ENCODE assay signal across 13 mouse cellular contexts in the genomic region with DNA sequence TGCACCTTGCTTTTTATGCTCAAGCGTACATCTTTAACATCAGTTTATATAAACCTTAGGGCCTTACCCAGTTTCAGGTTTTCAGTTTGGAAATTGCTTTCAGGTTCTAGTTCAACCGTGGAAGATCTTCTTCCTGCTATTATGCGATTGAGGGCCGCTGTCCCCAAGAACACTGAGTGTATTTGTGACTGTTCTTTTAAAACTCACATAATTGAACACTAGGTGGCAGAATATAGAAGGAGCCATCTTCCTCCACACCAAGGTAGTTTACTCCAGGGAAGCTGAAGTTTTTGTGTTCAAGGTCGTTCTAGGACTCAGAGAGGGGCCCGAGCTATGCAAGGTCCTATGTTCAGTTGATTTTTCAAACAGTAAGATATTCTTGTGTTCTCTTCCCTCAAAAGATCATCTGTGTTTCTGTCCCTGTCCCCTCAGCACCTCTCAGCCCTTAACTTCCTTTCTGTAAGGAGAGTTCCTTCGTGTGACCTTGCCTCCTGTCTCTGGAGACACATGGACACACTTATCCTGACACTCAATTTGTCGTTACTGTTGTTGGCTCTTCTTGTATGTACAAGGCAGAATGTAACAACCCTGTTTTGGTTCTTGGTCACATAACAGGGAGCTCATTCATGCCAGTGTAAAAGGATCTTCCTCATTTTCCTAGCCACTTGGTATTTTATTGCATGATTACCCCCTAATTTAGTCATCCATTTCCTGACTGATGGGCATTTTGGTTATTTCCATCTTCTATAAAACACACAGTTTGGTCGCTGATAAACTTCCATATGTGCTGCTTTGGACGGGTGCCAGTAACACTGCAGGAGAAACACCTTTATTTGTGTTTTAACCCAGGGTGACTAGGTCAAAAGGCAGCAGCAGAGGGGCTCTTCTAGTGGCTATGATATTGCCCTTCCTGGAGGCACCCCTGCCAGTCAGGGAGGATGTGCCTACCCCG. TPM values are rescaled to one million over a fixed set of nuclear protein-coding genes. Genes with fewer than 3 reads are reported as not detected.
DNase-seq lines count a peak whose midpoint lies in the region; ATAC-seq and TF ChIP-seq lines count a peak whose summit lies in the region.
"Had no signal": no experiment of that assay in that cellular context is flagged by ENCODE, and none has a peak within 500 bp of the region (broad histone marks: within the 10 kb centered on the region; RNA-seq: fewer than 3 reads in every experiment).

No protein-coding gene starts in this region.

- no peak for TF ChIP-seq CTCF in spleen, adult 2 months (IDR thresholded peaks at IDR 0.05; ENCODE audit: extremely low read depth, insufficient read depth, insufficient read length, insufficient replicate concordance)
- TF ChIP-seq CTCF in stomach, postnatal 0 days (IDR thresholded peaks at IDR 0.05; ENCODE audit: low read depth): peak; percentile 71

- H3K9me3 ChIP-seq in hindbrain, embryonic 14.5 days (ENCODE audit: control insufficient read depth, low read length): no peaks in the 10 kb centered on the region
- no peaks in the 10 kb centered on the region for H3K9me3 ChIP-seq in hindbrain, embryonic 12.5 days (replicated peaks)
- H3K9me3 ChIP-seq in stomach, postnatal 0 days (ENCODE audit: control insufficient read depth, low read length): no peaks in the 10 kb centered on the region
- H3K9me3 ChIP-seq in hindbrain, embryonic 13.5 days: no peaks in the 10 kb centered on the region
- H3K9me3 ChIP-seq: heart, embryonic 15.5 days had no signal

- H3K4me2 ChIP-seq in hindbrain, embryonic 14.5 days (replicated peaks): no peak overlapping the region
- H3K4me2 ChIP-seq in hindbrain, embryonic 12.5 days (replicated peaks): no peak overlapping the region
- H3K4me2 ChIP-seq in stomach, postnatal 0 days (replicated peaks; ENCODE audit: low read depth): no peak overlapping the region
- no peak overlapping the region for H3K4me2 ChIP-seq in hindbrain, embryonic 13.5 days
- H3K4me2 ChIP-seq: heart, embryonic 15.5 days had no signal

- no peak for TF ChIP-seq POLR2A in spleen, adult 2 months (IDR thresholded peaks at IDR 0.05; ENCODE audit: low read depth, low read length)

- H3K4me1 ChIP-seq in hindbrain, embryonic 14.5 days (replicated peaks; ENCODE audit: control insufficient read depth, insufficient read depth, low read length): no peaks in the 10 kb centered on the region
- no peaks in the 10 kb centered on the region for H3K4me1 ChIP-seq in hindbrain, embryonic 12.5 days
- peaks cover 34% of the 10 kb centered on the region; the same call in 1 of the 2 replicates for H3K4me1 ChIP-seq in spleen, adult 2 months (ENCODE audit: control insufficient read depth, insufficient read depth, insufficient read length)
- H3K4me1 ChIP-seq in stomach, postnatal 0 days (replicated peaks; ENCODE audit: control insufficient read depth, insufficient read depth): no peaks in the 10 kb centered on the region
- H3K4me1 ChIP-seq in hindbrain, embryonic 13.5 days (replicated peaks): no peaks in the 10 kb centered on the region

- no peak overlapping the region for H3K4me3 ChIP-seq in hindbrain, embryonic 14.5 days (replicated peaks; ENCODE audit: low read length)
- no peak overlapping the region for H3K4me3 ChIP-seq in hindbrain, embryonic 12.5 days
- H3K4me3 ChIP-seq in spleen, adult 2 months (ENCODE audit: extremely low read depth, insufficient read depth, insufficient read length): no peak overlapping the region
- no peak overlapping the region for H3K4me3 ChIP-seq in stomach, postnatal 0 days (ENCODE audit: low read depth, low read length)
- no peak overlapping the region for H3K4me3 ChIP-seq in hindbrain, embryonic 13.5 days
- H3K4me3 ChIP-seq: erythroblast, embryonic 14.5 days; heart, embryonic 15.5 days; myocyte had no signal

- H3K27ac ChIP-seq in hindbrain, embryonic 14.5 days: peak overlapping the region; percentile 17; the same call in 1 of the 2 replicates
- H3K27ac ChIP-seq in hindbrain, embryonic 12.5 days: no peak overlapping the region
- peak overlapping the region; percentile 34 for H3K27ac ChIP-seq in spleen, adult 2 months (ENCODE audit: insufficient read depth, low read length)
- H3K27ac ChIP-seq in stomach, postnatal 0 days (replicated peaks): no peak overlapping the region
- H3K27ac ChIP-seq in hindbrain, embryonic 13.5 days: no peak overlapping the region
- H3K27ac ChIP-seq: heart, embryonic 15.5 days had no signal

- 70% methylated on average over 11 of the region's 11 CpGs for WGBS in hindbrain, embryonic 14.5 days
- WGBS in hindbrain, embryonic 12.5 days: 68% methylated on average over 11 of the region's 11 CpGs
- whole genome bisulfite sequencing in spleen, adult 2 months: 49% methylated on average over 11 of the region's 11 CpGs
- WGBS in stomach, postnatal 0 days: 47% methylated on average over 11 of the region's 11 CpGs
- 67% methylated on average over 11 of the region's 11 CpGs for WGBS in hindbrain, embryonic 13.5 days

- no peak for TF ChIP-seq EP300 in stomach, postnatal 0 days (optimal IDR thresholded peaks at IDR 0.05)

- H3K27me3 ChIP-seq in hindbrain, embryonic 14.5 days (ENCODE audit: control insufficient read depth, insufficient read depth, low read length): no peaks in the 10 kb centered on the region
- no peaks in the 10 kb centered on the region for H3K27me3 ChIP-seq in hindbrain, embryonic 12.5 days
- no peaks in the 10 kb centered on the region for H3K27me3 ChIP-seq in spleen, adult 2 months (ENCODE audit: control insufficient read depth, insufficient read depth, low read length)
- H3K27me3 ChIP-seq in stomach, postnatal 0 days (ENCODE audit: control insufficient read depth, insufficient read depth, low read length): no peaks in the 10 kb centered on the region
- H3K27me3 ChIP-seq in hindbrain, embryonic 13.5 days: no peaks in the 10 kb centered on the region

- ATAC-seq in hindbrain, embryonic 14.5 days (ENCODE audit: low FRiP score): no peak
- ATAC-seq in hindbrain, embryonic 12.5 days (ENCODE audit: low FRiP score): no peak
- peak; percentile 21 for ATAC-seq in inflammation-experienced regulatory T-cells, adult 6 months
- ATAC-seq in stomach, postnatal 0 days (ENCODE audit: low FRiP score, low TSS enrichment): no peak
- no peak for ATAC-seq in hindbrain, embryonic 13.5 days (ENCODE audit: low FRiP score)

- DNase-seq in hindbrain, embryonic 14.5 days (ENCODE audit: low spot score): no peak
- no peak for DNase-seq in spleen, adult 2 months (ENCODE audit: low read depth in 1 of 2, low spot score in 2 of 2)
- no peak for DNase-seq in spleen, adult 18-20 months
- no peak for DNase-seq in stomach, postnatal 0 days (ENCODE audit: low spot score)
- no peak for DNase-seq in cerebellum, postnatal 25 days
- DNase-seq: adrenal gland, postnatal 10 days; cerebellum, adult 9-11 months had no signal

- no peak overlapping the region for H3K9ac ChIP-seq in hindbrain, embryonic 14.5 days
- H3K9ac ChIP-seq in hindbrain, embryonic 12.5 days: no peak overlapping the region
- no peak overlapping the region for H3K9ac ChIP-seq in stomach, postnatal 0 days (ENCODE audit: low read length)
- no peak overlapping the region for H3K9ac ChIP-seq in hindbrain, embryonic 13.5 days
- H3K9ac ChIP-seq: heart, embryonic 15.5 days had no signal

- H3K36me3 ChIP-seq in hindbrain, embryonic 14.5 days (replicated peaks; ENCODE audit: control insufficient read depth, insufficient read depth): no peaks in the 10 kb centered on the region
- H3K36me3 ChIP-seq in hindbrain, embryonic 12.5 days: no peaks in the 10 kb centered on the region
- H3K36me3 ChIP-seq in spleen, adult 2 months (ENCODE audit: control insufficient read depth, insufficient read depth, low read length): peaks cover 9% of the 10 kb centered on the region
- no peaks in the 10 kb centered on the region for H3K36me3 ChIP-seq in stomach, postnatal 0 days (ENCODE audit: control insufficient read depth, insufficient read depth, low read length)
- H3K36me3 ChIP-seq in hindbrain, embryonic 13.5 days: no peaks in the 10 kb centered on the region
- H3K36me3 ChIP-seq: heart, embryonic 15.5 days had no signal

RNA-seq across cellular contexts. Expression of gene Arap1, which starts 20.3 kb away (rescaled TPM):
- polyA plus RNA-seq in hindbrain, embryonic 14.5 days (2014; fragmentation: Nextera tagmentation; extraction: Ambion mirVana): 11.3 and 11.5 TPM in 2 replicates
- polyA plus RNA-seq in hindbrain, embryonic 12.5 days (2016; fragmentation: Nextera tagmentation; extraction: Ambion mirVana): 17.2 and 26.9 TPM in 2 replicates
- 227 and 248 TPM in 2 replicates for polyA plus RNA-seq in spleen, adult 2 months (2012; rRNA removed)
- polyA plus RNA-seq in inflammation-experienced regulatory T-cells, adult 6 months (2017; shearing (Covaris generic)): 10 to 100 TPM; 29.0 to 58.0 (median 41.3) TPM
- polyA plus RNA-seq in stomach, postnatal 0 days (2015; fragmentation: Nextera tagmentation; extraction: Ambion mirVana): 37.2 and 44.7 TPM in 2 replicates
- 7.6 and 11.6 TPM in 2 replicates for polyA plus RNA-seq in hindbrain, embryonic 13.5 days (2015; fragmentation: Nextera tagmentation; extraction: Ambion mirVana)

RNA-seq across cellular contexts. Expression of gene Gm45837, which starts 42.5 kb away (rescaled TPM):
- polyA plus RNA-seq in hindbrain, embryonic 14.5 days (2014; fragmentation: Nextera tagmentation; extraction: Ambion mirVana): 1.3 TPM in 1 of 2 replicates, not detected in the other
- polyA plus RNA-seq in hindbrain, embryonic 12.5 days (2016; fragmentation: Nextera tagmentation; extraction: Ambion mirVana): not detected in 2 replicates
- polyA plus RNA-seq in spleen, adult 2 months (2012; rRNA removed): 1.1 TPM in 1 of 2 replicates, not detected in the other
- 10 to 100 TPM in 2 of 3 experiments, 1 to 10 TPM in 1; 6.7 to 39.0 (median 18.9) TPM for polyA plus RNA-seq in inflammation-experienced regulatory T-cells, adult 6 months (2017; shearing (Covaris generic))
- polyA plus RNA-seq in stomach, postnatal 0 days (2015; fragmentation: Nextera tagmentation; extraction: Ambion mirVana): 0.24 TPM in 1 of 2 replicates, not detected in the other
- polyA plus RNA-seq in hindbrain, embryonic 13.5 days (2015; fragmentation: Nextera tagmentation; extraction: Ambion mirVana): not detected in 2 replicates
- polyA plus RNA-seq: erythroblast, embryonic 14.5 days; heart, embryonic 15.5 days had no signal

RNA-seq across cellular contexts. Expression of gene Stard10, which starts 51.3 kb away (rescaled TPM):
- 12.7 and 14.3 TPM in 2 replicates for polyA plus RNA-seq in hindbrain, embryonic 14.5 days (2014; fragmentation: Nextera tagmentation; extraction: Ambion mirVana)
- 10.6 and 11.5 TPM in 2 replicates for polyA plus RNA-seq in hindbrain, embryonic 12.5 days (2016; fragmentation: Nextera tagmentation; extraction: Ambion mirVana)
- 29.3 and 42.0 TPM in 2 replicates for polyA plus RNA-seq in spleen, adult 2 months (2012; rRNA removed)
- polyA plus RNA-seq in inflammation-experienced regulatory T-cells, adult 6 months (2017; shearing (Covaris generic)): 1 to 10 TPM; 1.7 to 5.6 (median 2.0) TPM
- polyA plus RNA-seq in stomach, postnatal 0 days (2015; fragmentation: Nextera tagmentation; extraction: Ambion mirVana): 132 and 144 TPM in 2 replicates
- polyA plus RNA-seq in hindbrain, embryonic 13.5 days (2015; fragmentation: Nextera tagmentation; extraction: Ambion mirVana): 9.7 and 10.0 TPM in 2 replicates

RNA-seq across cellular contexts. Expression of gene Pde2a, which starts 53.3 kb away (rescaled TPM):
- polyA plus RNA-seq in hindbrain, embryonic 14.5 days (2014; fragmentation: Nextera tagmentation; extraction: Ambion mirVana): 25.9 and 26.6 TPM in 2 replicates
- 26.9 and 27.4 TPM in 2 replicates for polyA plus RNA-seq in hindbrain, embryonic 12.5 days (2016; fragmentation: Nextera tagmentation; extraction: Ambion mirVana)
- polyA plus RNA-seq in spleen, adult 2 months (2012; rRNA removed): 42.6 and 48.4 TPM in 2 replicates
- 10 to 100 TPM in 2 of 3 experiments, 1 to 10 TPM in 1; 6.1 to 36.2 (median 19.9) TPM for polyA plus RNA-seq in inflammation-experienced regulatory T-cells, adult 6 months (2017; shearing (Covaris generic))
- polyA plus RNA-seq in stomach, postnatal 0 days (2015; fragmentation: Nextera tagmentation; extraction: Ambion mirVana): 9.2 and 9.5 TPM in 2 replicates
- polyA plus RNA-seq in hindbrain, embryonic 13.5 days (2015; fragmentation: Nextera tagmentation; extraction: Ambion mirVana): 28.8 and 31.6 TPM in 2 replicates

Comparison
In these comparisons a context has a peak if more than half of its experiments do, and no peak if none do; other contexts are left out.
1. H3K27ac ChIP-seq: peak in hindbrain, embryonic 14.5 days (single experiment) and spleen, adult 2 months (single experiment); none in hindbrain, embryonic 12.5 days (single experiment), stomach, postnatal 0 days (single experiment) and hindbrain, embryonic 13.5 days (single experiment).